Mouse (Mus musculus) adrenal gland, postnatal 4 days (tissue): ENCODE measurements around the gene Gm43552. TPM values are rescaled to one million over a fixed set of nuclear protein-coding genes. Genes with fewer than 3 reads are reported as not detected.

ENCODE experiments used
- DNase-seq, 2 experiments: peaks; one replicate each; pipeline ENCODE4 v3.0.0; 2021 to 2022; ENCODE audit warnings: low spot score in 2 of 2, mixed read lengths in 2 of 2
- total RNA-seq, 2 experiments: library from RNA; stranded (reverse); gene quantifications; 2 replicates each; pipeline ENCODE4 v1.2.3; 2021

Gene Gm43552
- total RNA-seq, 2 experiments from 2014 or later: not detected

- no peak for DNase-seq
Observed at GRCm38 (mm10) chr5:65385704-65386103, 106.9 kb downstream of the Gm43552 start.

Other genes starting within 250 kb of the Gm43552 start
- 10 to 100 TPM; 62.5 to 72.1 TPM for gene Rfc1, start 157.2 kb downstream of the Gm43552 start, total RNA-seq
- 10 to 100 TPM in 1 of 2 experiments, 1 to 10 TPM in 1; 9.4 to 14.6 TPM for gene Klb, start 144.5 kb downstream of the Gm43552 start, total RNA-seq
- gene Rpl9, start 101.4 kb downstream of the Gm43552 start, total RNA-seq: 1,000 to 10,000 TPM; 1,533 to 1,815 TPM
- gene Lias, start 101.3 kb downstream of the Gm43552 start, total RNA-seq: 10 to 100 TPM; 65.3 to 80.6 TPM
- 10 to 100 TPM; 70.8 to 71.5 TPM for gene Ugdh, start 56.9 kb downstream of the Gm43552 start, total RNA-seq
- gene Smim14, start 44.4 kb upstream of the Gm43552 start, total RNA-seq: 100 to 1,000 TPM; 115 to 117 TPM
- 10 to 100 TPM; 84.9 to 85.8 TPM for gene Ube2k, start 44.4 kb upstream of the Gm43552 start, total RNA-seq
- gene Pds5a, start 205.4 kb upstream of the Gm43552 start, total RNA-seq: 100 to 1,000 TPM; 120 to 134 TPM